Mouse (Mus musculus): Measurements from ENCODE around the gene Gm10378.
"Not testable (repeated sequence)": the region's sequence is repeated elsewhere in the genome, so short reads cannot be mapped to it uniquely, and the experiment has no call there.

Gm10378 gene

DNA sequence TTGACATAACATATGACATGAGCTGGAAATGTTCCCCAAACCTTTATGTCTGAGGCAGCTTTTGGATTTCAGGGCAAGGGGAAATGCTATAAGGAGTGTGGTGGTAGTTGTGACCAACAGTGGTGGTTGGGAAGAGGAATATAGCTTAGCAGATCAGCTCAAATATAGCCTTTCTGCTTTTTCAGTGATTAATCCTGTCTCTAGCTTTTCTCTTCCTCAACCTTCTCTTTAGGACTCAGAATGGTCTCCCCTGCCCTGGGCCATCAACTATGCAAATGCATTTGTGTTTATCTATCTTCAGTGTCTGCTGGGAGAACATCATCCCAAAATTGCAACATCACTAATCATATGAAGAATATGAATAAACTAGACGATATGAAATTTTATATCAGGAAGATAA, at the start of gene Gm10378:
TSS of gene Gm10378 (plus strand) at position 301 of the 400 bp plus-strand sequence.
- not testable (repeated sequence) for DNase-seq

- not testable (repeated sequence) for DNase-seq
Measured at GRCm38 (mm10) chr14:42641817-42642216, 13.9 kb upstream of the Gm10378 start, which contains the start of gene Gm3633. Gm3633 (minus strand) TSS chr14:42641917.
